Mouse (Mus musculus): ENCODE data around the gene Gjd3. TPM values are rescaled to one million over a fixed set of nuclear protein-coding genes. Genes with fewer than 3 reads are reported as not detected.

Gene Gjd3
- polyA plus RNA-seq, 1 experiment, result 0.34 TPM

DNA sequence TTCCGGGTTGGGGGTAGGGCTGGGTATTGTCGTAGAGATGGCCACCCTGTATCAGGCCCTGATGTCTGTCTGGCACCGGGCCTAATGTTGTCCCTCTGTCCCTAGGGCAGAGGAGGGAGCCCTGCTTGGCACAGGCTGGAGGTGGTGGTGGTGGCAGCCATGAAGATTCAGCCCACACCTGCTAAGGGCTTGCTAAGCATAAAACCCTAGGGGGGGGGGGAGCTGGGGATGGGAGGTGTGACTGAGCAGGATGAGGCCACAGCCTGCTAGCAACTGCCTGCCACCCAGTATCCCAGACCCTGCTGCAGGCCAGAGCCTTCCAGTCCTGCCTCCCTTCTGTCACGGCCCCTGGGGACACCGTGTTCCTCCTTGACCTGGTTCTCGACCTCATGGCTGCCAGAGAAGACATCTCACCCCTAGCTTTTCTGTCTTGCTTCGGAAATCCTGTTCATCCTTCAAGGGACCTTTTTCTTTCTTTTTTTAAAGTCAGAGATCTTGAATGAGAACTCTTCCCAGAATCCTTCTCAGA lies 27.0 kb downstream of the Gjd3 start:
- 16% methylated on average over 7 of the region's 7 CpGs for WGBS
- Histone ChIP-seq H3K27ac (ENCODE audit: insufficient read depth, low read depth, low read length) (no peak overlapping the region), H3K4me3 (ENCODE audit: insufficient read depth, low read depth, low read length) (no peak overlapping the region), H3K4me1 (ENCODE audit: control insufficient read depth, insufficient read depth, low read length) (peaks cover 38% of the 10 kb centered on the region), H3K27me3 (replicated peaks; ENCODE audit: control insufficient read depth, insufficient read depth, low read length) (no peaks in the 10 kb centered on the region), H3K36me3 (ENCODE audit: control insufficient read depth, insufficient read depth, low read length) (no peaks in the 10 kb centered on the region)
- TF ChIP-seq POLR2A (IDR thresholded peaks at IDR 0.05; ENCODE audit: low read depth, low read length) (no peak), CTCF (conservative IDR thresholded peaks at IDR 0.05; ENCODE audit: insufficient read depth, insufficient read length, low read depth, low read length) (no peak)
- DNase-seq, result no peak

GRCm38 (mm10) chr11:98954801-98955706 lies 27.8 kb downstream of the Gjd3 start:
- Histone ChIP-seq H3K4me3 (ENCODE audit: insufficient read depth, low read depth, low read length) (no peak overlapping the region), H3K27me3 (replicated peaks; ENCODE audit: control insufficient read depth, insufficient read depth, low read length) (no peaks in the 10 kb centered on the region), H3K27ac (ENCODE audit: insufficient read depth, low read depth, low read length) (peak overlapping the region; percentile 68), H3K36me3 (ENCODE audit: control insufficient read depth, insufficient read depth, low read length) (no peaks in the 10 kb centered on the region), H3K4me1 (ENCODE audit: control insufficient read depth, insufficient read depth, low read length) (peaks cover 44% of the 10 kb centered on the region)
- no peak for TF ChIP-seq CTCF (conservative IDR thresholded peaks at IDR 0.05; ENCODE audit: insufficient read depth, insufficient read length, low read depth, low read length)
- TF ChIP-seq POLR2A (IDR thresholded peaks at IDR 0.05; ENCODE audit: low read depth, low read length), result no peak
- peak; percentile 50 for DNase-seq
- 30% methylated on average over 17 of the region's 17 CpGs for WGBS

DNA sequence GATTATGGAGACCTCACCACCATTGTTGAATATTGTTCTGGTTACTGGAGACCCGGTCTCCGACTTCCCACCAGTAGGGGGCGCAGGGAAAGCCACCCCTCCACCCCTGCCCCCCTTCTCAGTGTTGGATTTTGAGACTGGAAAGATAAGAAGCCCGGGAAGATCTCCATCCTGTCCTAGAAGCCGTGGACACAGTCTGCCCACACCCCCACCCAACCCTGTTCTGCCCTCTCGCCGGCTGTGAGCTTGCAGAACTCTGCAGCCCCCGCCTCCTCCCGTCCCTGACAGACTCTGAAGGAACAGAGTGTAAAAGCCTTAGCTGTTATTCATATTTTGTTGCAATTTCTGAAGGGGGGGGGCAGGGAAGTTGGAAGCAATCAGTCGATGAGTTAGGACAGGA lies 28.4 kb downstream of the Gjd3 start:
- Histone ChIP-seq H3K4me1 (ENCODE audit: control insufficient read depth, insufficient read depth, low read length) (peaks cover 49% of the 10 kb centered on the region), H3K27me3 (replicated peaks; ENCODE audit: control insufficient read depth, insufficient read depth, low read length) (no peaks in the 10 kb centered on the region), H3K36me3 (ENCODE audit: control insufficient read depth, insufficient read depth, low read length) (no peaks in the 10 kb centered on the region), H3K27ac (ENCODE audit: insufficient read depth, low read depth, low read length) (peak overlapping the region; percentile 68; the same call in 1 of the 2 replicates), H3K4me3 (ENCODE audit: insufficient read depth, low read depth, low read length) (no peak overlapping the region)
- WGBS, result 15% methylated on average over 10 of the region's 10 CpGs
- TF ChIP-seq POLR2A (IDR thresholded peaks at IDR 0.05; ENCODE audit: low read depth, low read length) (no peak), CTCF (conservative IDR thresholded peaks at IDR 0.05; ENCODE audit: insufficient read depth, insufficient read length, low read depth, low read length) (peak; percentile 57)
- DNase-seq, result peak; percentile 84

- no peaks in the 10 kb centered on the region for H3K27me3 ChIP-seq (replicated peaks; ENCODE audit: control insufficient read depth, insufficient read depth, low read length)
- H3K27ac ChIP-seq (ENCODE audit: insufficient read depth, low read depth, low read length), result 0 out of 2 replicates have a peak overlapping the region, but pooled peaks have one; percentile 24
- 20% methylated on average over 13 of the region's 13 CpGs for WGBS
Observed at GRCm38 (mm10) chr11:98953835-98954320, 28.9 kb downstream of the Gjd3 start.

GRCm38 (mm10) chr11:98953361-98953760 lies 29.5 kb downstream of the Gjd3 start:
- H3K36me3 ChIP-seq (ENCODE audit: control insufficient read depth, insufficient read depth, low read length), result no peaks in the 10 kb centered on the region
- H3K27me3 ChIP-seq (replicated peaks; ENCODE audit: control insufficient read depth, insufficient read depth, low read length), result no peaks in the 10 kb centered on the region
- H3K4me3 ChIP-seq (ENCODE audit: insufficient read depth, low read depth, low read length), result no peak overlapping the region
- H3K27ac ChIP-seq (ENCODE audit: insufficient read depth, low read depth, low read length), result no peak overlapping the region
- H3K4me1 ChIP-seq (ENCODE audit: control insufficient read depth, insufficient read depth, low read length), result peaks cover 51% of the 10 kb centered on the region
- TF ChIP-seq CTCF (conservative IDR thresholded peaks at IDR 0.05; ENCODE audit: insufficient read depth, insufficient read length, low read depth, low read length), result no peak
- TF ChIP-seq POLR2A (IDR thresholded peaks at IDR 0.05; ENCODE audit: low read depth, low read length), result no peak
- WGBS, result 32% methylated on average over 2 of the region's 2 CpGs
- no peak for DNase-seq

More at GRCm38 (mm10) chr11:98953835-98954320, 28.9 kb downstream of the Gjd3 start:
- Histone ChIP-seq H3K4me1 (ENCODE audit: control insufficient read depth, insufficient read depth, low read length) (peaks cover 51% of the 10 kb centered on the region), H3K36me3 (ENCODE audit: control insufficient read depth, insufficient read depth, low read length) (no peaks in the 10 kb centered on the region), H3K4me3 (ENCODE audit: insufficient read depth, low read depth, low read length) (no peak overlapping the region)
- DNase-seq, result peak; percentile 22
- TF ChIP-seq POLR2A (IDR thresholded peaks at IDR 0.05; ENCODE audit: low read depth, low read length) (no peak), CTCF (conservative IDR thresholded peaks at IDR 0.05; ENCODE audit: insufficient read depth, insufficient read length, low read depth, low read length) (no peak)

DNA sequence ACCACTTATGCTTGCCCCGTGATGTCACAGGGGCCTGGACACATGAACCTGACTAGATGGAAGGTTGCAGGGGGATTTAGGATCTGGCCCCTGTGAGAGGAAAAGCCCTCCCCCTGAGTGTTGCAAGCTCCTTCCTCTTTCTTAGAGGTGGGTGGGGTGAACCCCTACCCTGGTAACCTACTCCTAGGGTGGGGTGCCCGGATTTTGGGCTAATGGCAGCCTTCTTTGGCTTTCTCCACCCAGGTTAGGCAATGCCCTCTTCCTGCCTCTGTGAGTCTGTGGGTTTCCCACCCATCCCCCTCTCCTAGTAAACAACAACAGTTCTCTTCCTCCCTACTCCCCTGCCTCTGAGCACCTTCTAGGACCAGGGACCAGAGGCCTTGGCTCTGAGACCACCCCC lies 30.1 kb downstream of the Gjd3 start:
- Histone ChIP-seq H3K27ac (ENCODE audit: insufficient read depth, low read depth, low read length) (no peak overlapping the region), H3K36me3 (ENCODE audit: control insufficient read depth, insufficient read depth, low read length) (no peaks in the 10 kb centered on the region), H3K27me3 (replicated peaks; ENCODE audit: control insufficient read depth, insufficient read depth, low read length) (no peaks in the 10 kb centered on the region), H3K4me1 (ENCODE audit: control insufficient read depth, insufficient read depth, low read length) (peaks cover 51% of the 10 kb centered on the region), H3K4me3 (ENCODE audit: insufficient read depth, low read depth, low read length) (no peak overlapping the region)
- TF ChIP-seq POLR2A (IDR thresholded peaks at IDR 0.05; ENCODE audit: low read depth, low read length) (no peak), CTCF (conservative IDR thresholded peaks at IDR 0.05; ENCODE audit: insufficient read depth, insufficient read length, low read depth, low read length) (no peak)
- no peak for DNase-seq
- WGBS, result 78% methylated on average over 2 of the region's 2 CpGs

DNA sequence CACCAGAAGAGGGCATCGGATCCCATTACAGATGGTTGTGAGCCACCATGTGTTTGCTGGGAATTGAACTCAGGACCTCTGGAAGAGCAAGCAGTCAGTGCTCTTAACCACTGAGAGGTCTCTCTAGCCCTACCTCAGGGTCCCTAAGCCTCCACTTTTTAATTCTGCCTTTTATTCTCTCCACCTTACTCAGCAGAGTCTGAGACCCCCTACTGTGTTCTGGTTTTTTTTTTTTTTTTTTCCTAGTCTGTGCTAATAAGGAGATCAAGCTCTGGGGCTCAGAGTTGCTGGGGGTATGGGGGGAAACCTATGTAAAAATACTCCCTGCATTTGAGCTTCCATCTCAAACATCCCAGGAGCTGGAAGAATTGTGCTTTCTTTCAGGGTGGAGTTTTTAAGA lies 30.7 kb downstream of the Gjd3 start:
- H3K27ac ChIP-seq (ENCODE audit: insufficient read depth, low read depth, low read length), result no peak overlapping the region

More for the DNA sequence above, 30.7 kb downstream of the Gjd3 start:
- TF ChIP-seq POLR2A (IDR thresholded peaks at IDR 0.05; ENCODE audit: low read depth, low read length) (no peak), CTCF (conservative IDR thresholded peaks at IDR 0.05; ENCODE audit: insufficient read depth, insufficient read length, low read depth, low read length) (no peak)
- no peak for DNase-seq
- Histone ChIP-seq H3K36me3 (ENCODE audit: control insufficient read depth, insufficient read depth, low read length) (no peaks in the 10 kb centered on the region), H3K4me3 (ENCODE audit: insufficient read depth, low read depth, low read length) (no peak overlapping the region), H3K27me3 (replicated peaks; ENCODE audit: control insufficient read depth, insufficient read depth, low read length) (no peaks in the 10 kb centered on the region), H3K4me1 (ENCODE audit: control insufficient read depth, insufficient read depth, low read length) (peaks cover 51% of the 10 kb centered on the region)
- 61% methylated on average over 1 of the region's 1 CpGs for WGBS
